Mouse (Mus musculus) heart, adult 18-20 months (tissue): ENCODE measurements around the gene Vmn2r89. TPM values are rescaled to one million over a fixed set of nuclear protein-coding genes. Genes with fewer than 3 reads are reported as not detected.

Source experiments
- total RNA-seq, 2 experiments: library from RNA; stranded (reverse); gene quantifications; 2 replicates each; pipeline ENCODE4 v1.2.3; 2021

Vmn2r89 gene
- total RNA-seq, 2 experiments from 2014 or later: not detected

Other genes with a start within 250 kb of the Vmn2r89 start
- gene Ear14, start 248.5 kb upstream of the Vmn2r89 start, total RNA-seq: not detected
- gene Rnase2a, start 195.7 kb upstream of the Vmn2r89 start, total RNA-seq: 1 to 10 TPM; 1.9 to 4.1 TPM
- not detected for gene Gm7247, start 90.1 kb upstream of the Vmn2r89 start, total RNA-seq
- gene Vmn2r88, start 41.0 kb upstream of the Vmn2r89 start, total RNA-seq: not detected
- not detected for gene Gm5622, start 100.9 kb downstream of the Vmn2r89 start, total RNA-seq
- gene Gm17175, start 122.2 kb downstream of the Vmn2r89 start, total RNA-seq: not detected
- gene Gm17174, start 140.3 kb downstream of the Vmn2r89 start, total RNA-seq: not detected
- not detected for gene Gm17078, start 159.5 kb downstream of the Vmn2r89 start, total RNA-seq
- not detected for gene Gm4181, start 183.8 kb downstream of the Vmn2r89 start, total RNA-seq
- not detected for gene Gm17079, start 243.6 kb downstream of the Vmn2r89 start, total RNA-seq